Mouse (Mus musculus): Measurements from ENCODE around the gene Glipr1.

- TF ChIP-seq CTCF (conservative IDR thresholded peaks at IDR 0.05; ENCODE audit: low read length) (no peak), NANOG (IDR thresholded peaks at IDR 0.05; ENCODE audit: borderline replicate concordance, low read length) (no peak)
These were observed 53.4 kb downstream of the Glipr1 start for GRCm38 (mm10) chr10:111949008-111949407.
